Mouse (Mus musculus): ENCODE measurements at regions not wholly inside any gene's neighbourhood (a gene's known extent, or its start where the extent isn't known, plus 50 kb on each side); places are given as distances from the start of the nearest gene placed in this dataset.

- Histone ChIP-seq H3K27me3 (ENCODE audit: low read depth, poor library complexity, severe bottlenecking) (no peaks in the 10 kb centered on the region), H3K27ac (replicated peaks) (no peak overlapping the region), H3K4me1 (no peaks in the 10 kb centered on the region), H3K36me3 (no peaks in the 10 kb centered on the region), H3K4me3 (no peak overlapping the region), H3K9me3 (replicated peaks) (no peaks in the 10 kb centered on the region)
- 91% methylated on average over 8 of the region's 8 CpGs for WGBS
- no peak for DNase-seq (ENCODE audit: low spot score)
Observed at GRCm38 (mm10) chr14:68973636-68974101, 320.4 kb downstream of the Synb start.

DNA sequence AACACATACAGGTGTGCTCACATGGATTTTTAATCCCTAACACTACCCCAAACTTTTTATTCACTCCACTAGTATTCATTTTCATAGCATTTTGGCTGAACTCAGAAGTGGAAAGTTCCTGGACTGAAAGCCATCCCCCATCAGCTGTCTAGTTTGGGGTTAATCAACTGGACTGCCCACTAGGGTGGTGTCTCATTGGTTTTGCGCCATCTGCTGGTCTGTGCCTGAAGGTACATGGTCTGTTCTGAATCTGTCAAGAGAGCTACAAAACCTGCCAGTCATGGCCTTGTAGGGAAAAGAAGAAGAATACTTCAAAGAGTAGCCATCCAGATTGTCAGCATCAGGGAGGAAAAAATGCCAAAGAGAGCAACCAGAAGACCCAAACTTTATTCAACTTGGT is 327.3 kb downstream of the Synb start:
- 0% methylated on average over 1 of the region's 1 CpGs for WGBS
- no peaks in the 10 kb centered on the region for H3K9me3 ChIP-seq (replicated peaks)
- no peak overlapping the region for H3K4me3 ChIP-seq
- H3K27me3 ChIP-seq (ENCODE audit: low read depth, poor library complexity, severe bottlenecking): no peaks in the 10 kb centered on the region
- no peak overlapping the region for H3K27ac ChIP-seq (replicated peaks)
- DNase-seq (ENCODE audit: low spot score): peak; percentile 44
- no peaks in the 10 kb centered on the region for H3K36me3 ChIP-seq
- no peaks in the 10 kb centered on the region for H3K4me1 ChIP-seq

DNA sequence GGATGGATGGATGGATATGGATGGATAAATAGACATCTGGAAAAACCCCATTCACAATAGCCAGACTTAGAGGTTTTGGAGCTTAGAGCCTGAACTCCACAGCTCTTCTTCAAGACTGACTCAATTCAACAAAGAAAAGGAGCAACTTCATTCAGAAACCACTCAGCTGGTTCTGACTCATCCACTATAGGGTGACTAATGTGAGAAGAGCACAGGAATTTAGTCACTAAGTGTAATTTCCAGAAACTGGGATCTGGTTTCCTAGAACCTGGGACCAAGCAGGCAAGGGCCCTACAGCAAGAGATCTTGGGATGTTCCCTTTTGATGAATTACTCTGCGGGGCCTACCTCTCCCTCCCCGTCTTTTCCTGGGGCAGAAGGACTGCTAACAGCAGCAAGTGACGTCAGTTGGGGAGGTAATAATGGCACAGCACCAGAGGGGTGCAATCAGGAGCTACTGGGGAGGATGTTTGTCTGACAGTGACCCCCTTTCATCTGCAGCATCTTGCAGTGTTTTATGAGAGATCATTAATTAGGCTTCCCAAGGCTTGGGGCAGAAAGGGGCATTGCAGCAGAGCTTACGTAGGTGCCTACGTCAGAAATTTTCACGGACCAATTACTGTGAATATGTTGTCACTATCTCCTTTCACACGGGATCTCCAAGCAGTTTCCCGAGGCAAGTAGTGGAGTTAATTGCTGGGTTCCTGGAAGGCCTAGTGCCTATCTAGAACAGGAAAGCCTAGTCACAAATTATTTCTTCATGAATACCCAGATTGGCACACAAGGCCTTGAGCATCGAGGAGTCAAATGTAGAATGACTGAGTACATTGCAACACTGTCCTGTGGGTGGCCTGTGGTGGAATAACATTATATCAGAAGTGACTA is 339.3 kb downstream of the Synb start:
- Histone ChIP-seq H3K4me1 (no peaks in the 10 kb centered on the region), H3K9me3 (replicated peaks) (no peaks in the 10 kb centered on the region), H3K27me3 (ENCODE audit: low read depth, poor library complexity, severe bottlenecking) (no peaks in the 10 kb centered on the region), H3K4me3 (no peak overlapping the region), H3K36me3 (no peaks in the 10 kb centered on the region), H3K27ac (replicated peaks) (no peak overlapping the region)
- WGBS: 80% methylated on average over 9 of the region's 9 CpGs
- DNase-seq (ENCODE audit: low spot score): no peak

- H3K4me1 ChIP-seq: 0 out of 2 replicates have a peak, but pooled peaks cover 7% of the 10 kb centered on the region
- no peak for DNase-seq (ENCODE audit: low spot score)
- WGBS: 91% methylated on average over 3 of the region's 3 CpGs
- no peaks in the 10 kb centered on the region for H3K9me3 ChIP-seq (replicated peaks)
- no peak overlapping the region for H3K27ac ChIP-seq (replicated peaks)
- H3K27me3 ChIP-seq (ENCODE audit: low read depth, poor library complexity, severe bottlenecking): no peaks in the 10 kb centered on the region
- H3K36me3 ChIP-seq: no peaks in the 10 kb centered on the region
- no peak overlapping the region for H3K4me3 ChIP-seq
Observed at GRCm38 (mm10) chr14:68945906-68946305, 348.2 kb downstream of the Synb start.

- Histone ChIP-seq H3K4me3 (no peak overlapping the region), H3K27me3 (ENCODE audit: low read depth, poor library complexity, severe bottlenecking) (no peaks in the 10 kb centered on the region), H3K36me3 (no peaks in the 10 kb centered on the region), H3K4me1 (0 out of 2 replicates have a peak, but pooled peaks cover 7% of the 10 kb centered on the region), H3K27ac (replicated peaks) (no peak overlapping the region), H3K9me3 (replicated peaks) (no peaks in the 10 kb centered on the region)
- WGBS: 80% methylated on average over 4 of the region's 4 CpGs
- no peak for DNase-seq (ENCODE audit: low spot score)
Observed at GRCm38 (mm10) chr14:68945434-68945833, 348.7 kb downstream of the Synb start.

DNA sequence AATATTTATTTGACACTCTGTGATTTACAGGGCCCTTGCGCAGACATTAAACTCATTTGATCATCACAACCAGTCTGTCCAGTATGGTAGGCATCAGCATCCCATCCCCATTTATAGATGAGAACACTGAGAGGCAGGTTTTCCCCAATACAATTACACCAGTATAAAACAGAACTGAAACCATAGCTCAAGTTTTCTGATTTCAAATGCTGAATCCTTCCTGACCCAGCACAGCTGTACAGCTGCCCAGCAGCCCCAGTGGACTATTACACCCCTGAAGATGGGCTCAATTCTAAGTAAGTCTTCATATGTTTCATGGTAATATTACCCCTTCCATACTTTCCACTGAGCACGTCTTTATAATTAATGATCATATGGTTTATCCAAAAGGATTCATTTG is 352.3 kb downstream of the Synb start:
- WGBS: 88% methylated on average over 2 of the region's 2 CpGs
- H3K27me3 ChIP-seq (ENCODE audit: low read depth, poor library complexity, severe bottlenecking): no peaks in the 10 kb centered on the region
- no peaks in the 10 kb centered on the region for H3K36me3 ChIP-seq
- H3K9me3 ChIP-seq (replicated peaks): no peaks in the 10 kb centered on the region
- no peak overlapping the region for H3K4me3 ChIP-seq
- DNase-seq (ENCODE audit: low spot score): no peak
- H3K4me1 ChIP-seq: 0 out of 2 replicates have a peak, but pooled peaks cover 7% of the 10 kb centered on the region
- no peak overlapping the region for H3K27ac ChIP-seq (replicated peaks)

- no peak overlapping the region for H3K27ac ChIP-seq (replicated peaks)
- H3K9me3 ChIP-seq (replicated peaks): no peaks in the 10 kb centered on the region
- no peak for DNase-seq (ENCODE audit: low spot score)
- H3K4me1 ChIP-seq: 0 out of 2 replicates have a peak, but pooled peaks cover 7% of the 10 kb centered on the region
- no peaks in the 10 kb centered on the region for H3K27me3 ChIP-seq (ENCODE audit: low read depth, poor library complexity, severe bottlenecking)
- no peak overlapping the region for H3K4me3 ChIP-seq
- H3K36me3 ChIP-seq: no peaks in the 10 kb centered on the region
- WGBS: 44% methylated on average over 7 of the region's 7 CpGs
Observed at GRCm38 (mm10) chr14:68941132-68941690, 352.9 kb downstream of the Synb start.

DNA sequence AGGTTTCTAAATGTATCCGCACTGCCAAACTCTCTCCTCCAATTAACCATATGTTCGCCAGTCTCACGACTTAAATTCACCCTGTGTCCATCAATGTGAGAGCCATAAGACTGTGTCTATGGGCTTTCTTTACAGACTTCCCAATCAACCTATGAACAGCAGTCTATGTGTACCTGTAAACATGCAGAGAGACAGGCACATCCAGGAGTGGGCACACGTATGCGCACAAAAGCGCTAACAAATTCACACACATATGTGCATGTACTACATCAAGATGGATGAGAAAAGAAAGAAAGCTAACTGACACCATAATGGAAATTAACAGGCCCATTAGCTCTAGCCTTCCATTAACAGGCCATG is 358.8 kb downstream of the Synb start:
- Histone ChIP-seq H3K27ac (replicated peaks) (no peak overlapping the region), H3K4me1 (peaks cover 7% of the 10 kb centered on the region; the same call in 1 of the 2 replicates), H3K9me3 (replicated peaks) (no peaks in the 10 kb centered on the region), H3K27me3 (ENCODE audit: low read depth, poor library complexity, severe bottlenecking) (no peaks in the 10 kb centered on the region), H3K36me3 (no peaks in the 10 kb centered on the region), H3K4me3 (no peak overlapping the region)
- no peak for DNase-seq (ENCODE audit: low spot score)
- 81% methylated on average over 6 of the region's 6 CpGs for WGBS

DNA sequence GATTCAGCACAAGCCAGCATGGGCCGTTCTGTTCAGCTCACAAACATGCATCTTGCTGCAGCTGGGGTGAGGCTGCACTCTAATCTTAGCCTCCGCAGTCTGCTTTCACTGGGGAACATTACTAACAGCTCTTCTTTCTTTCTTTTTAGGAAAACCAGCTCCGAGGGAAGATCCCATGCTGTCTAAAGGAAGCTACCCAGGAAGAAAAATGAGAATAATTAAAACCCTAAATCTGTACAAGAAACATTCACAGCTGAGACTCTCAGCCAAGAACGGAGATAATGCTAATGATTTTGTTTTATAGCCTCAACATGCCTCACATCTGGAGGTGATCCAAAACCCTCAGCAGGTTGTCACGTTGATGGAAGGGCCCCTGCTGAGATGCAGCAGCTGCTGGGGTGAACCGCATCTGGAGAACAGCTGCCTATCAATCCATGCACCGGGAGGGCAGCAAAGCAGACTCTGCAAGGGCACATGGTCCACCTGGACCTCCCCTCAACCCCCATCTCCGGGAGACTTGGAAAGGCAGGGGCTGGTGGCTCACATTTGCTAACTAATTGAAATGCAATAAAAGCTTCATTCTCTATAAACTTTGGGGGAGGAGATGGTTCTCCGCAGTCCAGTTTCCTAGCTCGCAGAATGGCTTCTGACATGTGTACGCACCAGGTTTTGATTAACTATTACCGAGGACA is 359.3 kb downstream of the Synb start:
- Histone ChIP-seq H3K9me3 (replicated peaks) (no peaks in the 10 kb centered on the region), H3K27me3 (ENCODE audit: low read depth, poor library complexity, severe bottlenecking) (no peaks in the 10 kb centered on the region), H3K36me3 (no peaks in the 10 kb centered on the region), H3K4me1 (peaks cover 7% of the 10 kb centered on the region; the same call in 1 of the 2 replicates), H3K4me3 (no peak overlapping the region), H3K27ac (replicated peaks) (no peak overlapping the region)
- 33% methylated on average over 12 of the region's 12 CpGs for WGBS
- DNase-seq (ENCODE audit: low spot score): peak; percentile 32

DNA sequence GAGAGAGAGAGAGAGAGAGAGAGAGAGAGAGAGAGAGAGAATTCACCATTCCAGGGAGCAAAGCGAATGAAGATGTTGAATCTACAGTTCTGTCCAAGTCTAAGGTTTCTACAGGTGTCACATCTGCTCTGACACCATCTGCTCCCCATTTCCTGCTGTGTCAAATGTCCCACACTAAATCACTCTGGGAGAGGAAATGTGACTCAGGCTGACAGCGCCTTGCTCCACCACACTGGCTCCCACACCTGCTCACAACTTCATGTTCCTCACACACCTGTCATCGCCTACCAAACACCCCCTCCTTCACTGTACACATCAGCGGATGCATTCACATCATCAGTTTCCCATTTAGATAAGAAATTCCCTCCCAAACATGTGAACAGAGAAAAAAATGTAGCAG is 366.3 kb downstream of the Synb start:
- Histone ChIP-seq H3K9me3 (replicated peaks) (no peaks in the 10 kb centered on the region), H3K27ac (replicated peaks) (no peak overlapping the region), H3K4me3 (no peak overlapping the region), H3K4me1 (peaks cover 3% of the 10 kb centered on the region; the same call in 1 of the 2 replicates), H3K36me3 (no peaks in the 10 kb centered on the region), H3K27me3 (ENCODE audit: low read depth, poor library complexity, severe bottlenecking) (no peaks in the 10 kb centered on the region)
- WGBS: 80% methylated on average over 4 of the region's 4 CpGs
- DNase-seq (ENCODE audit: low spot score): no peak

DNA sequence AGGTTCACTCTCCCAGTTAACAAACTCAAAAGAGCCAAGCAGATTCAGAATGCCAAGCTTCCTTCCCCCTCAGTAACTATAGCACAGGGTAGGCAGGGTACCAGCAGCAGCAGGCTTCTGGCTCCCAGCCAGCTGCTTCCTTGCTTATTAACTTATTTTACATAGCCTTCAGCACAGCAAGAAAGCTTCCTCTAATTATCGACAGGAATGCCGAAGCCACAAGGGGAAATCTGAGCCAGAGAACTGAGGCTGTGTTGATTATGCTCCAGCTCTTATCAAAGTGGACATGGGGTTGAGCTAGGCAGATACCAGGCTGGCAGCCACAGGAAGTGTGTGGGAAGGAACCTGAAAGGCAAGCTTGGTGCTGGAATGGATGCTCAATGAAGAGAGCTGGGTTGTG is 371.0 kb downstream of the Synb start:
- WGBS: 43% methylated on average over 2 of the region's 2 CpGs
- DNase-seq (ENCODE audit: low spot score): no peak

DNA sequence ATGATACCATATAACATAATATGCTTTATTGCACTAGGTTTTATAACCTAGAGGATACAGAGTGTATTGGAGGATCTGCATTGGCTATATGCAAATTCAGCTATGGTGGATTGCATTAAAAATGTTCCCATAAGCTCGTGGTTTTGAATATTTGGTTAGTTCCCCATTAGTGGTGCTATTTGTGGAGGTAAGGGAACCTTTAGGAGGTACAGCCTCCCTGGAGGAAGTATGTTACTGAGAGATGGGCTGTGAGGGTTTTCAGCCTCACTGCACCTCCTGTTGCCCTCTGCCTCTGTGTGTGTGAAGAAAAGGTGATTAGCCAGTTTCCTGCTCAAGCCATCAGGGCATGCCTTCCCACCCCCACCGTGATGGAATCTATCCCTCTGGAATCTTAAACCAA is 372.1 kb downstream of the Synb start:
- H3K4me1 ChIP-seq: peaks cover 4% of the 10 kb centered on the region; the same call in 1 of the 2 replicates
- 67% methylated on average over 2 of the region's 2 CpGs for WGBS
- H3K27ac ChIP-seq (replicated peaks): no peak overlapping the region
- no peaks in the 10 kb centered on the region for H3K36me3 ChIP-seq
- H3K4me3 ChIP-seq: no peak overlapping the region
- no peaks in the 10 kb centered on the region for H3K27me3 ChIP-seq (ENCODE audit: low read depth, poor library complexity, severe bottlenecking)
- no peak for DNase-seq (ENCODE audit: low spot score)
- no peaks in the 10 kb centered on the region for H3K9me3 ChIP-seq (replicated peaks)

More for the DNA sequence above, 371.0 kb downstream of the Synb start:
- no peaks in the 10 kb centered on the region for H3K9me3 ChIP-seq (replicated peaks)
- H3K27me3 ChIP-seq (ENCODE audit: low read depth, poor library complexity, severe bottlenecking): no peaks in the 10 kb centered on the region
- no peaks in the 10 kb centered on the region for H3K36me3 ChIP-seq
- peaks cover 4% of the 10 kb centered on the region; the same call in 1 of the 2 replicates for H3K4me1 ChIP-seq
- no peak overlapping the region for H3K4me3 ChIP-seq
- H3K27ac ChIP-seq (replicated peaks): no peak overlapping the region

All from midbrain, embryonic 10.5 days (tissue).